Mouse (Mus musculus) gastrocnemius, postnatal 36 days (tissue): Measurements from ENCODE around the gene Gm10715. TPM values are rescaled to one million over a fixed set of nuclear protein-coding genes. Genes with fewer than 3 reads are reported as not detected.
"Not testable (repeated sequence)": the region's sequence is repeated elsewhere in the genome, so short reads cannot be mapped to it uniquely, and the experiment has no call there.

ENCODE experiments used
- DNase-seq, 2 experiments: peaks; one replicate each; pipeline ENCODE4 v3.0.0; 2022
- intact Hi-C: fragments of 180-260 bp; cut with DNase I; formaldehyde crosslinking; loops from one replicate; pipeline ENCODE4 v1.15.1; 2025
- microRNA-seq, 2 experiments: library from miRNA; unstranded; fragments of <30 nt; microRNA quantifications; one replicate each; pipeline ENCODE4 v1.2.0; 2021
- total RNA-seq, 2 experiments: library from RNA; stranded (reverse); gene quantifications; 2 replicates each; pipeline ENCODE4 v1.2.3; 2021

Gm10715 gene
- total RNA-seq, 2 experiments from 2014 or later: not detected

DNA sequence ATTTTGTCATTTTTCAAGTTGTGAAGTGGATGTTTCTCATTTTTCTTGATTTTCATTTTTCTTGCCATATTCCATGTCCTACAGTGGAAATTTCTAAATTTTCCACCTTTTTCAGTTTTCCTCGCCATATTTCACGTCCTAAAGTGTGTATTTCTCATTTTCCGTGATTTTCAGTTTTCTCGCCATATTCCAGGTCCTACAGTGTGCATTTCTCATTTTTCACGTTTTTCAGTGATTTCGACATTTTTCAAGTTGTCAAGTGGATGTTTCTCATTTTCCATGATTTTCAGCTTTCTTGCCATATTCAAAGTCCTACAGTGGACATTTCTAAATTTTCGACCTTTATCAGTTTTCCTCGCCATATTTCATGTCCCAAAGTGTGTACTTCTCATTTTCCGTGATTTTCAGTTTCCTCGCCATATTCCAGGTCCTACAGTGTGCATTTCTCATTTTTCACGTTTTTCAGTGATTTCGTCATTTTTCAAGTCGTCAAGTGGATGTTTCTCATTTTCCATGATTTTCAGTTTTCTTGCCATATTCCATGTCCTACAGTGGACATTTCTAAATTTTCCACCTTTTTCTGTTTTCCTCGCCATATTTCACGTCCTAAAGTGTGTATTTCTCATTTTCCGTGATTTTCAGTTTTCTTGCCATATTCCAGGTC lies 12.6 kb upstream of the Gm10715 start:
- intact Hi-C loops: not testable (repeated sequence)
- DNase-seq: peak; percentile 16 to 92

DNA sequence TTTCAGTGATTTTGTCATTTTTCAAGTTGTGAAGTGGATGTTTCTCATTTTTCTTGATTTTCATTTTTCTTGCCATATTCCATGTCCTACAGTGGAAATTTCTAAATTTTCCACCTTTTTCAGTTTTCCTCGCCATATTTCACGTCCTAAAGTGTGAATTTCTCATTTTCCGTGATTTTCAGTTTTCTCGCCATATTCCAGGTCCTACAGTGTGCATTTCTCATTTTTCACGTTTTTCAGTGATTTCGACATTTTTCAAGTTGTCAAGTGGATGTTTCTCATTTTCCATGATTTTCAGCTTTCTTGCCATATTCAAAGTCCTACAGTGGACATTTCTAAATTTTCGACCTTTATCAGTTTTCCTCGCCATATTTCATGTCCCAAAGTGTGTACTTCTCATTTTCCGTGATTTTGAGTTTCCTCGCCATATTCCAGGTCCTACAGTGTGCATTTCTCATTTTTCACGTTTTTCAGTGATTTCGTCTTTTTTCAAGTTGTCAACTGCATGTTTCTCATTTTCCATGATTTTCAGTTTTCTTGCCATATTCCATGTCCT lies 11.7 kb upstream of the Gm10715 start, which contains the start of gene Gm10717:
Gene Gm10717 (plus strand): TSS at position 506 of the 556 bp plus-strand sequence.
- intact Hi-C loops: not testable (repeated sequence)
- peak; percentile 40 to 71 for DNase-seq

DNA sequence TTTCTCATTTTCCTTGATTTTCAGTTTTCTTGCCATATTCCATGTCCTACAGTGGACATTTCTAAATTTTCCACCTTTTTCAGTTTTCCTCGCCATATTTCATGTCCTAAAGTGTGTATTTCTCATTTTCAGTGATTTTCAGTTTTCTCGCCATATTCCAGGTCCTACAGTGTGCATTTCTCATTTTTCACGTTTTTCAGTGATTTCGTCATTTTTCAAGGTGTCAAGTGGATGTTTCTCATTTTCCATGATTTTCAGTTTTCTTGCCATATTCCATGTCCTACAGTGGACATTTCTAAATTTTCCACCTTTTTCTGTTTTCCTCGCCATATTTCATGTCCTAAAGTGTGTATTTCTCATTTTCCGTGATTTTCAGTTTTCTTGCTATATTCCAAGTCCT lies 11.0 kb upstream of the Gm10715 start:
- peak; percentile 26 to 81 for DNase-seq
- intact Hi-C loops: not testable (repeated sequence)

DNA sequence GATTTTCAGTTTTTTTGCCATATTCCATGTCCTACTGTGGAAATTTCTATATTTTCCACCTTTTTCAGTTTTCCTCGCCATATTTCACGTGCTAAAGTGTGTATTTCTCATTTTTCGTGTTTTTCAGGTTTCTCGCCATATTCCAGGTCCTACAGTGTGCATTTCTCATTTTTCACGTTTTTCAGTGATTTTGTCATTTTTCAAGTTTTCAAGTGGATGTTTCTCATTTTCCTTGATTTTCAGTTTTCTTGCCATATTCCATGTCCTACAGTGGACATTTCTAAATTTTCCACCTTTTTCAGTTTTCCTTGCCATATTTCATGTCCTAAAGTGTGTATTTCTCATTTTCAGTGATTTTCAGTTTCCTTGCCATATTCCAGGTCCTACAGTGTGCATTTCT lies 10.5 kb upstream of the Gm10715 start:
- intact Hi-C loops: not testable (repeated sequence)

DNA sequence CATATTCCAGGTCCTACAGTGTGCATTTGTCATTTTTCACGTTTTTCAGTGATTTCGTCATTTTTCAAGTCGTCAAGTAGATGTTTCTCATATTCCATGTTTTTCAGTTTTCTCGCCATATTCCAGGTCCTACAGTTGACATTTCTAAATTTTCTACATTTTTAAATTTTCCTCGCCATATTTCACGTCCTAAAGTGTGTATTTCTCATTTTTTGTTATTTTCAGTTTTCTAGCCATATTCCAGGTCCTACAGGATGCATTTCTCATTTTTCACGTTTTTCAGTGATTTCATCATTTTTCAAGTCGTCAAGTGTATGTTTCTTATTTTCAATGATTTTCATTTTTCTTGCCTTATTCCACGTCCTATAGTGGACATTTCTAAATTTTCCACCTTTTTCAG lies 9.9 kb upstream of the Gm10715 start:
- DNase-seq, intact Hi-C loops: not testable (repeated sequence)

More for the DNA sequence above, 10.5 kb upstream of the Gm10715 start:
- not testable (repeated sequence) for DNase-seq

DNA sequence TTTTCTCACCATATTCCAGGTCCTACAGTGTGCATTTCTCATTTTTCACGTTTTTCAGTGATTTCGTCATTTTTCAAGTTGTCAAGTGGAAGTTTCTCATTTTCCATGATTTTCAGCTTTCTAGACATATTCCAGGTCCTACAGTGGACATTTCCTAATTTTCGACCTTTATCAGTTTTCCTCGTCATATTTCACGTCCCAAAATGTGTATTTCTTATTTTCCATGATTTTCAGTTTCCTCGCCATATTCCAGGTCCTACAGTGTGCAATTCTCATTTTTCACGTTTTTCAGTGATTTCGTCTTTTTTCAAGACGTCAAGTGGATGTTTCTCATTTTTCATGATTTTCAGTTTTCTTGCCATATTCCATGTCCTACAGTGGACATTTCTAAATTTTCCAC lies 9.5 kb upstream of the Gm10715 start:
- DNase-seq, intact Hi-C loops: not testable (repeated sequence)

DNA sequence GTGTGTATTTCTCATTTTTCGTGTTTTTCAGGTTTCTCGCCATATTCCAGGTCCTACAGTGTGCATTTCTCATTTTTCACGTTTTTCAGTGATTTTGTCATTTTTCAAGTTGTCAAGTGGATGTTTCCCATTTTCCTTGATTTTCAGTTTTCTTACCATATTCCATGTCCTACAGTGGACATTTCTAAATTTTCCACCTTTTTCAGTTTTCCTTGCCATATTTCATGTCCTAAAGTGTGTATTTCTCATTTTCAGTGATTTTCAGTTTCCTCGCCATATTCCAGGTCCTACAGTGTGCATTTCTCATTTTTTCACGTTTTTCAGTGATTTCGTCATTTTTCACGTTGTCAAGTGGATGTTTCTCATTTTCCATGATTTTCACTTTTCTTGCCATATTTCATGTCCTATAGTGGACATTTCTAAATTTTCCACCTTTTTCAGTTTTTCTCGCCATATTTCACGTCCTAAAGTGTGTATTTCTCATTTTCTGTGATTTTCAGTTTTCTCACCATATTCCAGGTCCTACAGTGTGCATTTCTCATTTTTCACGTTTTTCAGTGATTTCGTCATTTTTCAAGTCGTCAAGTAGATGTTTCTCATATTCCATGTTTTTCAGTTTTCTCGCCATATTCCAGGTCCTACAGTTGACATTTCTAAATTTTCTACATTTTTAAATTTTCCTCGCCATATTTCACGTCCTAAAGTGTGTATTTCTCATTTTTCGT lies 7.2 kb upstream of the Gm10715 start:
- intact Hi-C loops: not testable (repeated sequence)
- DNase-seq: peak; percentile 7 to 63

DNA sequence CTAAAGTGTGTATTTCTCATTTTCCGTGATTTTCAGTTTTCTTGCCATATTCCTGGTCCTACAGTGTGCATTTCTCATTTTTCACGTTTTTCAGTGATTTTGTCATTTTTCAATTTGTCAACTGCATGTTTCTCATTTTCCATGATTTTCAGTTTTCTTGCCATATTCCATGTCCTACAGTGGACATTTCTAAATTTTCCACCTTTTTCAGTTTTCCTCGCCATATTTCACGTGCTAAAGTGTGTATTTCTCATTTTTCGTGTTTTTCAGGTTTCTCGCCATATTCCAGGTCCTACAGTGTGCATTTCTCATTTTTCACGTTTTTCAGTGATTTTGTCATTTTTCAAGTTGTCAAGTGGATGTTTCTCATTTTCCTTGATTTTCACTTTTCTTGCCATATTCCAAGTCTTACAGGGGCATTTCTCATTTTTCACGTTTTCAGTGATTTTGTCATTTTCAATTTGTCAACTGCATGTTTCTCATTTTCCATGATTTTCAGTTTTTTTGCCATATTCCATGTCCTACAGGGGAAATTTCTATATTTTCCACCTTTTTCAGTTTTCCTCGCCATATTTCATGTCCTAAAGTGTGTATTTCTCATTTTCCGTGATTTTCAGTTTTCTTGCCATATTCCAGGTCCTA lies 5.9 kb upstream of the Gm10715 start:
- DNase-seq, intact Hi-C loops: not testable (repeated sequence)

DNA sequence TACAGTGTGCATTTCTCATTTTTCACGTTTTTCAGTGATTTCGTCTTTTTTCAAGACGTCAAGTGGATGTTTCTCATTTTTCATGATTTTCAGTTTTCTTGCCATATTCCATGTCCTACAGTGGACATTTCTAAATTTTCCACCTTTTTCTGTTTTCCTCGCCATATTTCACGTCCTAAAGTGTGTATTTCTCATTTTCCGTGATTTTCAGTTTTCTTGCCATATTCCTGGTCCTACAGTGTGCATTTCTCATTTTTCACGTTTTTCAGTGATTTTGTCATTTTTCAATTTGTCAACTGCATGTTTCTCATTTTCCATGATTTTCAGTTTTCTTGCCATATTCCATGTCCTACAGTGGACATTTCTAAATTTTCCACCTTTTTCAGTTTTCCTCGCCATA lies 2.4 kb upstream of the Gm10715 start, which contains the start of gene Gm17535:
Gene Gm17535 (plus strand): TSS at position 301 of the 400 bp plus-strand sequence.
- DNase-seq, intact Hi-C loops: not testable (repeated sequence)

DNA sequence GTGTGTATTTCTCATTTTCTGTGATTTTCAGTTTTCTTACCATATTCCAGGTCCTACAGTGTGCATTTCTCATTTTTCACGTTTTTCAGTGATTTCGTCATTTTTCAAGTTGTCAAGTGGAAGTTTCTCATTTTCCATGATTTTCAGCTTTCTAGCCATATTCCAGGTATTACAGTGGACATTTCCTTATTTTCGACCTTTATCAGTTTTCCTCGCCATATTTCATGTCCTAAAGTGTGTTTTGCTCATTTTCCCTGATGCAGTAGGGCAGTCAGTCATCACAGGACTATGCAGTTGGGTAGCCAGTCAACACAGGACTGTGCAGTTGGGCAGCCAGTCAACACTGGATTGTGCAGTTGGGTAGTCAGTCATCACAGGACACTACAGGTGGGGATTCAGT lies 1.5 kb downstream of the Gm10715 start:
- DNase-seq, intact Hi-C loops: not testable (repeated sequence)

Small RNAs within 50 kb of the gene (microRNA-seq; reads per million reads assigned to microRNA genes)
- 0 reads per million in 2 experiments for gene Mir101c

Other genes with a start within 250 kb of the Gm10715 start
- gene Gm10722, start 36.0 kb upstream of the Gm10715 start, total RNA-seq: not detected
- not detected for gene Gm11168, start 33.5 kb upstream of the Gm10715 start, total RNA-seq
- gene Gm10721, start 23.7 kb upstream of the Gm10715 start, total RNA-seq: not detected
- gene Gm10720, start 21.2 kb upstream of the Gm10715 start, total RNA-seq: not detected
- gene Gm10719, start 19.5 kb upstream of the Gm10715 start, total RNA-seq: under 1 TPM in 1 of 2 experiments, not detected in 1; 0.54 TPM
- gene Gm10718, start 13.3 kb upstream of the Gm10715 start, total RNA-seq: not detected
- gene Gm10717, start 11.5 kb upstream of the Gm10715 start, total RNA-seq: not detected
- gene Gm17535, start 2.3 kb upstream of the Gm10715 start, total RNA-seq: not detected